Mouse (Mus musculus): ENCODE results near the gene Pomt1. TPM values are rescaled to one million over a fixed set of nuclear protein-coding genes. Genes with fewer than 3 reads are reported as not detected.
A peak's percentile ranks its signal among the peaks of the same experiment; 100 is the strongest.
"Not testable (repeated sequence)": the region's sequence is repeated elsewhere in the genome, so short reads cannot be mapped to it uniquely, and the experiment has no call there.

The Pomt1 gene
- total RNA-seq, 2 experiments from 2014 or later, result 17.8 to 51.3 TPM

GRCm38 (mm10) chr2:32260635-32261034 lies 24.2 kb downstream of the Pomt1 start:
- peak; percentile 41 for ATAC-seq (replicated peaks; ENCODE audit: poor library complexity, severe bottlenecking)

DNA sequence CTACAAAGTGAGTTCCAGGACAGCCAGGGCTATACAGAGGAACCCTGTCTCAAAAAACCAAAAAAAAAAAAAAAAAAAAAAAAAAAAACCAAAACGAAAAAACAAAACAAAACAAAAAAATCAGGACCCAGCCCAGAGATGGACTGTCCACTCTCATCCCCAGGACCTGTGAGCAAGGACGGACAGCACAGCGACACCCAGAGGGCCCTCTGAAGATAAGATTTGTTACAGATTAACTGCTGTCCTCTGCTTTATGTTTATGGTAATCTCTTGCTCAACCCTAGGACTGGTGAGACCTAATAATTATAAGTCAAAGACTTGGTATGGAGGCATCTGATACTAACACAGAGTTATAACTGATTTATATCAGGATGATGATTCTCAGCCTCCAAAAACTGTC lies 39.4 kb downstream of the Pomt1 start:
- no peak for ATAC-seq (replicated peaks; ENCODE audit: poor library complexity, severe bottlenecking)

DNA sequence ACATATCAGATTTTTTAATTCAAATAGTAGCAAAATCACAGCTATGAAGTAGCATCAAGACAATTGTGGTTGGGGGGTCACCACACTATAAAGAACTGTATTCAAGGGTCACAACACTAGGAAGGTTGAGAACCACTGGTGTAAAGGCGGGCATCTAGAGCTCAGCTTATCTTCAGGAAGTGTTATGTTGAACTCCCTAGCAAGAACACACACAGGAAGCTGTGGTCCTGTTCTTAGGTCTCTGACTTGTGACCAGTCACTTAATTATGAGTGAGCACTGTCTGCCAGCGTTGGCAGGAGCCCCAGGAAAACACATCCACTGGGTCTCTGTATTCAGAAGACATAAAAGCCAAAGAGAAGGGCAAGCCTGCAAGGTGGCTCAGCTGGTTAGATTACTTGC lies 45.9 kb downstream of the Pomt1 start:
- ATAC-seq (replicated peaks; ENCODE audit: poor library complexity, severe bottlenecking), result no peak

GRCm38 (mm10) chr2:32282727-32283126 lies 46.3 kb downstream of the Pomt1 start:
- ATAC-seq (replicated peaks; ENCODE audit: poor library complexity, severe bottlenecking), result peak; percentile 83

- no peak for ATAC-seq (replicated peaks; ENCODE audit: poor library complexity, severe bottlenecking)
Observed at GRCm38 (mm10) chr2:32283986-32284385, 47.6 kb downstream of the Pomt1 start.

DNA sequence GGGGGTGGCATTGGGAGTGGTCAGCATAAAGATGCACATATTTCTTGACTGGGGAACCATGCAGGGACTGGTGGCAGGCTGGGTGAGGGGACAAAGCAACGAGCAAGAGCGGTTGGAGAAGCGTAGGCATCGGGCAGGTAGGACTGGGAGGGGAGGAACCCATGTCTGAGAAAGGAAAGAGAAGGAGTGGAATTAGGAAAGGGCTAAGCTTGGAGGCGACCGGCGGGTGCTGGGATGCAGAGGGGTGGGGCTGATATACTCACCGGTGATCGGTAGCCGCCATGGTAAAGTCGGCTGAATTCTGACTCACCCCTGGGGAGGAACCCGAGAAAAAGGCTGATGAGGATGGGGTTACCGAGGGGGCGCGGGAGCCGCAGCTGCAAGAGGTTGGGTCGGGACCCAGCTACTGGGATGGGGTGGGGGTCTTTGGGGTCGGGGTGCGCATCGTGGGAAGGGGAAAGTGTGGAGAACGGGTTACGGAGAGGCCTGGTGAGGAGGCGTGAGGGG lies 51.0 kb downstream of the Pomt1 start, which contains the start of gene Golga2:
Gene Golga2, plus strand, starts transcription at position 51 of the 507 bp plus-strand sequence.
- no peak; the same call in 1 of the 2 replicates for ATAC-seq (replicated peaks; ENCODE audit: poor library complexity, severe bottlenecking)

- ATAC-seq (replicated peaks; ENCODE audit: poor library complexity, severe bottlenecking), result peak; percentile 95
Observed at GRCm38 (mm10) chr2:32287923-32288367, 51.6 kb downstream of the Pomt1 start, which contains the start of gene Swi5. Gene Swi5, minus strand, starts transcription at chr2:32288075.

GRCm38 (mm10) chr2:32288371-32288931 lies 52.1 kb downstream of the Pomt1 start:
- ATAC-seq (replicated peaks; ENCODE audit: poor library complexity, severe bottlenecking), result peak; percentile 23

- no peak for ATAC-seq (replicated peaks; ENCODE audit: poor library complexity, severe bottlenecking)
Observed at GRCm38 (mm10) chr2:32289578-32289977, 53.2 kb downstream of the Pomt1 start.

DNA sequence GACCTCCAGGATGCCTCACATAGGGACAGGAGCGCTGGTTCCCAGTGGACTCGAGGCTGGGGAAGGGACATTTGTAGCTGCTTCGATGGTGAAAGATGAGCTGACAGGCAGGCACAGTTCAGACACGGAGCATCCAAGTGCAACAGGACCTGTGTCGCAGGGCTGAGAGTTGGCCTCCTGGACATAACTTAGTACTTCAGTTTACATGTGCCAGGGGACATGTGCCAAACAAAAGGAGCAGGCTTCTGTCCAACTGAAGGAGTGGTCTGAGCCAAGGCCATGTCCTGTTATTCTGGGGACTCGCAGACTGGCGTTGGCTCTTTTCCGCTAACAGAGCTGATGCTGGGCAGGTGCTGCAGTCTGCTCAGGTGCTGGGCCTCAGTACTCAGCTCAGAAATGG lies 58.0 kb downstream of the Pomt1 start:
- ATAC-seq (replicated peaks; ENCODE audit: poor library complexity, severe bottlenecking), result no peak

- no peak for ATAC-seq (replicated peaks; ENCODE audit: poor library complexity, severe bottlenecking)
Observed at GRCm38 (mm10) chr2:32295285-32295684, 58.9 kb downstream of the Pomt1 start.

GRCm38 (mm10) chr2:32295842-32296241 lies 59.5 kb downstream of the Pomt1 start:
- not testable (repeated sequence) for ATAC-seq (replicated peaks; ENCODE audit: poor library complexity, severe bottlenecking)

DNA sequence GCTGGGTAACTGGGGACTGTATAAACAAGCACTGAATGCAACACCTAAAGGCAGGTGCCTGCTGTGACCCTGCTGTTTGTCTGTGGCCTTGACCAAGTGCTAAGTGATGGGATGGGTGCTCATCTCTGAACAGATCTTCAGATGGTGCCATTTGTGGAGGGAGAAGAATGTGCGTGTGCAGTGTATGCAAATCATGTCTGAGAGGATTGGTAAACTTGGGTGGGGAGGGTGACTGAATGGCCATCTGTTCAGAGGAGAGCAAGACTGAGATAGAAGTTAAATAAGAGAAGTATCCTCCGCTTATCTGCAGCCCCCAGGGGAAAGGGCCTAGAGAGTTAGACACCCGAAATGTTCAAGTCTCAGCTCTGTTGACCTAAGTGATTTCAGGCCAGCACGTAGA lies 63.1 kb downstream of the Pomt1 start:
- ATAC-seq (replicated peaks; ENCODE audit: poor library complexity, severe bottlenecking), result no peak

DNA sequence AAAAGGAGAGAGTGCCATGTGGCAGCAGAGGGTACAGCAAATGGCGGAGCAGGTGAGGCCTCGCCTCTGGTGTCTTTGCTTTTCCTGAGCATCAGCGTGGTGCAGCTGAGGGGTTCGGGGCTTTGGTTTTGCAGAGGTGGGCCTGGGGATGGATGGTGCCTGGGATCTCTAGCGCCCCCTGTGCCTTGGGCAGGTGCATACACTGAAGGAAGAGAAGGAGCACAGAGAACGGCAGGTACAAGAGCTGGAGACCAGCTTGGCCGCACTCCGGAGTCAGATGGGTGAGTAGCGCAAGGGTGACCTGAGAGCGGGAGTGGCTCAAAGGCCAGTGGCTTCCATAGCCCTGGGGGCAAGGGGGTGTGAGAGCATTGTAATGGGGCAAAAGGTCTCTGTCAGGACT lies 66.6 kb downstream of the Pomt1 start:
- no peak for ATAC-seq (replicated peaks; ENCODE audit: poor library complexity, severe bottlenecking)

GRCm38 (mm10) chr2:32304145-32304832 lies 67.9 kb downstream of the Pomt1 start:
- peak; percentile 54; the same call in 1 of the 2 replicates for ATAC-seq (replicated peaks; ENCODE audit: poor library complexity, severe bottlenecking)

Other genes with a start within 250 kb of the Pomt1 start
- gene Fam78a, start 151.7 kb upstream of the Pomt1 start, total RNA-seq (2014; fragmentation: Nextera tagmentation), result 10.9 and 11.9 TPM in 2 replicates
- gene Fam78a, start 151.7 kb upstream of the Pomt1 start, total RNA-seq (2017), result 6.5 and 8.6 TPM in 2 replicates
- gene Plpp7, start 141.1 kb upstream of the Pomt1 start, total RNA-seq (2014; fragmentation: Nextera tagmentation), result 2.6 TPM in 1 of 2 replicates, not detected in the other
- gene Plpp7, start 141.1 kb upstream of the Pomt1 start, total RNA-seq (2017), result 0.56 and 0.77 TPM in 2 replicates
- gene Prrc2b, start 85.5 kb upstream of the Pomt1 start, total RNA-seq (2014; fragmentation: Nextera tagmentation), result 32.6 and 46.7 TPM in 2 replicates
- 10.5 and 12.8 TPM in 2 replicates for gene Prrc2b, start 85.5 kb upstream of the Pomt1 start, total RNA-seq (2017)
- 37.7 and 43.5 TPM in 2 replicates for gene Uck1, start 23.6 kb downstream of the Pomt1 start, total RNA-seq (2014; fragmentation: Nextera tagmentation)
- gene Uck1, start 23.6 kb downstream of the Pomt1 start, total RNA-seq (2017), result 28.8 and 33.7 TPM in 2 replicates
- gene Golga2, start 50.8 kb downstream of the Pomt1 start, total RNA-seq (2014; fragmentation: Nextera tagmentation), result 32.2 and 38.0 TPM in 2 replicates
- gene Golga2, start 50.8 kb downstream of the Pomt1 start, total RNA-seq (2017), result 49.7 and 50.9 TPM in 2 replicates
- gene Swi5, start 51.5 kb downstream of the Pomt1 start, total RNA-seq (2014; fragmentation: Nextera tagmentation), result 283 and 409 TPM in 2 replicates
- 384 and 442 TPM in 2 replicates for gene Swi5, start 51.5 kb downstream of the Pomt1 start, total RNA-seq (2017)
- gene Ciz1, start 115.7 kb downstream of the Pomt1 start, total RNA-seq (2014; fragmentation: Nextera tagmentation), result 80.5 and 92.0 TPM in 2 replicates
- 50.8 and 52.0 TPM in 2 replicates for gene Ciz1, start 115.7 kb downstream of the Pomt1 start, total RNA-seq (2017)
- gene Dnm1, start 116.7 kb downstream of the Pomt1 start, total RNA-seq (2014; fragmentation: Nextera tagmentation), result 0.85 TPM in 1 of 2 replicates, not detected in the other
- gene Dnm1, start 116.7 kb downstream of the Pomt1 start, total RNA-seq (2017), result not detected in 2 replicates
- 11.7 and 20.7 TPM in 2 replicates for gene 1110008P14Rik, start 145.3 kb downstream of the Pomt1 start, total RNA-seq (2014; fragmentation: Nextera tagmentation)
- gene 1110008P14Rik, start 145.3 kb downstream of the Pomt1 start, total RNA-seq (2017), result 5.5 and 11.2 TPM in 2 replicates
- 24.8 and 50.9 TPM in 2 replicates for gene Lcn2, start 151.7 kb downstream of the Pomt1 start, total RNA-seq (2014; fragmentation: Nextera tagmentation)
- 51.1 and 62.2 TPM in 2 replicates for gene Lcn2, start 151.7 kb downstream of the Pomt1 start, total RNA-seq (2017)
- gene Ptges2, start 159.3 kb downstream of the Pomt1 start, total RNA-seq (2014; fragmentation: Nextera tagmentation), result 17.8 and 32.2 TPM in 2 replicates
- gene Ptges2, start 159.3 kb downstream of the Pomt1 start, total RNA-seq (2017), result 15.2 and 23.4 TPM in 2 replicates
- gene Naif1, start 213.9 kb downstream of the Pomt1 start, total RNA-seq (2014; fragmentation: Nextera tagmentation), result 3.7 and 4.6 TPM in 2 replicates
- gene Naif1, start 213.9 kb downstream of the Pomt1 start, total RNA-seq (2017), result 3.0 and 4.8 TPM in 2 replicates
- gene Slc25a25, start 214.9 kb downstream of the Pomt1 start, total RNA-seq (2014; fragmentation: Nextera tagmentation), result 7.1 and 19.9 TPM in 2 replicates
- 8.1 and 14.6 TPM in 2 replicates for gene Slc25a25, start 214.9 kb downstream of the Pomt1 start, total RNA-seq (2017)

All from granulocyte monocyte progenitor cell, adult 5-6 weeks (primary cell).